Mouse (Mus musculus) adrenal gland, adult 2 months (tissue): Measurements from ENCODE around the gene Slc38a6. TPM values are rescaled to one million over a fixed set of nuclear protein-coding genes. Genes with fewer than 3 reads are reported as not detected.

Experiments
- DNase-seq: peaks from one replicate; pipeline ENCODE4 v3.0.0; 2021
- polyA plus RNA-seq: library from polyadenylated mRNA; depleted of rRNA; stranded (reverse); fragments of >200 nt; gene quantifications from 2 replicates; pipeline ENCODE4 v1.2.3, GENCODE M21; 2012
- total RNA-seq, 2 experiments: library from RNA; stranded (reverse); gene quantifications; 2 replicates each; pipeline ENCODE4 v1.2.3; 2021

The Slc38a6 gene
- total and polyA plus RNA-seq, 3 experiments, result 5.9 to 8.5 (median 8.3) TPM

- no peak for DNase-seq
Observed at GRCm38 (mm10) chr12:73324180-73324586, 37.6 kb downstream of the Slc38a6 start.

- DNase-seq, result peak; percentile 48
Observed at GRCm38 (mm10) chr12:73324742-73325141, 38.2 kb downstream of the Slc38a6 start.

GRCm38 (mm10) chr12:73325181-73325580 lies 38.6 kb downstream of the Slc38a6 start:
- DNase-seq, result no peak

- peak; percentile 45 for DNase-seq
Observed at GRCm38 (mm10) chr12:73325617-73326016, 39.0 kb downstream of the Slc38a6 start.

GRCm38 (mm10) chr12:73327381-73327780 lies 40.8 kb downstream of the Slc38a6 start:
- no peak for DNase-seq

- no peak for DNase-seq
Observed at GRCm38 (mm10) chr12:73328448-73329167, 42.0 kb downstream of the Slc38a6 start.

- DNase-seq, result no peak
Observed at GRCm38 (mm10) chr12:73330236-73330635, 43.7 kb downstream of the Slc38a6 start.

GRCm38 (mm10) chr12:73332701-73333100 lies 46.1 kb downstream of the Slc38a6 start:
- no peak for DNase-seq

GRCm38 (mm10) chr12:73334051-73334551 lies 47.5 kb downstream of the Slc38a6 start:
- DNase-seq, result no peak

GRCm38 (mm10) chr12:73337127-73337526 lies 50.5 kb downstream of the Slc38a6 start:
- DNase-seq, result no peak

GRCm38 (mm10) chr12:73340642-73341293 lies 54.2 kb downstream of the Slc38a6 start:
- no peak for DNase-seq

GRCm38 (mm10) chr12:73341703-73342663 lies 55.4 kb downstream of the Slc38a6 start:
- DNase-seq, result peak; percentile 15

GRCm38 (mm10) chr12:73344300-73344699 lies 57.7 kb downstream of the Slc38a6 start:
- no peak for DNase-seq

- peak; percentile 34 for DNase-seq
Observed at GRCm38 (mm10) chr12:73345157-73345556, 58.6 kb downstream of the Slc38a6 start.

GRCm38 (mm10) chr12:73347202-73347601 lies 60.6 kb downstream of the Slc38a6 start:
- DNase-seq, result no peak

GRCm38 (mm10) chr12:73350466-73350865 lies 63.9 kb downstream of the Slc38a6 start:
- DNase-seq, result no peak

GRCm38 (mm10) chr12:73350982-73351381 lies 64.4 kb downstream of the Slc38a6 start:
- DNase-seq, result no peak

GRCm38 (mm10) chr12:73351746-73352145 lies 65.2 kb downstream of the Slc38a6 start:
- DNase-seq, result no peak

- peak; percentile 62 for DNase-seq
Observed at GRCm38 (mm10) chr12:73353362-73353761, 66.8 kb downstream of the Slc38a6 start.

GRCm38 (mm10) chr12:73354521-73354920 lies 67.9 kb downstream of the Slc38a6 start:
- no peak for DNase-seq

GRCm38 (mm10) chr12:73355084-73355775 lies 68.7 kb downstream of the Slc38a6 start:
- no peak for DNase-seq

GRCm38 (mm10) chr12:73356696-73357095 lies 70.1 kb downstream of the Slc38a6 start:
- DNase-seq, result no peak
